Mouse (Mus musculus) C2C12 (cell line): ENCODE results near the gene Fam161a.

Experiments
- CTCF ChIP-seq: IDR thresholded peaks from one replicate; pipeline ENCODE4 v1.5.1; 2011; ENCODE audit not compliant: control insufficient read depth, insufficient read depth, insufficient read length
- MAX ChIP-seq: IDR thresholded peaks from one replicate; pipeline ENCODE4 v1.6.1; 2011; ENCODE audit warnings: mild to moderate bottlenecking, control low read depth
- MYOD1 ChIP-seq: IDR thresholded peaks from one replicate; pipeline ENCODE4 v1.6.1; 2011; ENCODE audit warnings: low read depth; ENCODE audit not compliant: control insufficient read depth, insufficient read length
- MYOG ChIP-seq: IDR thresholded peaks from one replicate; pipeline ENCODE4 v1.6.1; 2011; ENCODE audit not compliant: control insufficient read depth, insufficient read length; ENCODE audit errors: extremely low read depth

DNA sequence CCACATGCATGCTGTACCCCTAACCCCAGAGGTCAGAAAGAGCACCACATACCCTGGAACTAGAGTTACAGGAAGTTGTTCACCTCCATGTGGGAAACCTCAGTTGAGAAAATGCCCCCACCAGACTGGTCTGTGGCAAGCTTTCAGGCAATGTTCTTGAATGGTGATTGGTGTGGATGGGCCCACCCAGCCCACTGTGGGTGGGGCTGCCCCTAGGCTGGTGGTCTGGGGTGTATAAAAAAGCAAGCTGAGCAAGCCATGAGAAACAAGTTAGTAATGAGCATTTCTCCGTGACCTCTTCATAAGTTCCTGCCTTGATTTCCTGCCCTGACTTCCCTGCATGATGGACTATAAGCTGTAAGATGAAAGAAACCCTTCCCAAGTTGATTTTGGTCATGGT is 45.2 kb upstream of the Fam161a start:
- TF ChIP-seq CTCF (no peak), MAX (no peak), MYOD1 (no peak), MYOG (no peak)
